Mouse (Mus musculus) MEL (cell line): Measurements from ENCODE around the gene Swsap1.
A peak's percentile ranks its signal among the peaks of the same experiment; 100 is the strongest.

Source experiments
- CTCF ChIP-seq, 3 experiments: IDR thresholded peaks in 2 of 3; conservative IDR thresholded peaks in 1 of 3; 2 replicates each; pipeline ENCODE4 v1.5.1; 2011 to 2012; ENCODE audit warnings: low read length in 3 of 3, low read depth in 2 of 3, mild to moderate bottlenecking in 2 of 3, improper control_type of control experiment in 1 of 3, inconsistent platforms in 1 of 3, mixed read lengths in 1 of 3, moderate library complexity in 1 of 3; ENCODE audit not compliant: control insufficient read depth in 1 of 3, insufficient read depth in 1 of 3, poor library complexity in 1 of 3, severe bottlenecking in 1 of 3
- EP300 ChIP-seq, 2 experiments: IDR thresholded peaks; 2 replicates each; pipeline ENCODE4 v1.6.1; 2011; ENCODE audit warnings: improper control_type of control experiment in 2 of 2, low read length in 2 of 2, low read depth in 1 of 2, mild to moderate bottlenecking in 1 of 2
- KAT2A ChIP-seq: conservative IDR thresholded peaks from 2 replicates; pipeline ENCODE4 v1.6.1; 2012; ENCODE audit warnings: low read depth, low read length, improper control_type of control experiment, inconsistent platforms
- MYB ChIP-seq: IDR thresholded peaks from 2 replicates; pipeline ENCODE4 v1.6.1; 2011; ENCODE audit warnings: mild to moderate bottlenecking, low read depth, low read length, improper control_type of control experiment
- POLR2AphosphoS2 ChIP-seq: IDR thresholded peaks from 2 replicates; pipeline ENCODE4 v1.6.1; 2011; ENCODE audit warnings: low read length, improper control_type of control experiment
- SMC3 ChIP-seq: IDR thresholded peaks from 2 replicates; pipeline ENCODE4 v1.6.1; 2011; ENCODE audit warnings: low read depth, low read length, improper control_type of control experiment
- USF1 ChIP-seq: IDR thresholded peaks from 2 replicates; pipeline ENCODE4 v1.6.1; 2014; ENCODE audit warnings: low read depth, mild to moderate bottlenecking, inconsistent platforms, low read length, improper control_type of control experiment, moderate library complexity

GRCm38 (mm10) chr9:21918692-21919384, 36.7 kb upstream of the Swsap1 start:
- TF ChIP-seq USF1 (peak; percentile 71), SMC3 (no peak), CTCF (IDR thresholded peaks at IDR 0.05 in 2 of 3, conservative IDR thresholded peaks at IDR 0.05 in 1 of 3; ENCODE audit: control insufficient read depth in 1 of 3, insufficient read depth in 1 of 3, low read depth in 2 of 3, low read length in 3 of 3, poor library complexity in 1 of 3, severe bottlenecking in 1 of 3) (peak in 1 of 3 experiments; percentile 27; a peak in 2 of 6 replicates), EP300 (IDR thresholded peaks at IDR 0.05; ENCODE audit: low read depth in 1 of 2, low read length in 2 of 2) (no peak), POLR2AphosphoS2 (no peak), KAT2A (no peak), MYB (no peak)
